Mouse (Mus musculus) adrenal gland, adult 18-20 months (tissue): ENCODE measurements around the gene Rpl3. TPM values are rescaled to one million over a fixed set of nuclear protein-coding genes. Genes with fewer than 3 reads are reported as not detected.

Experiments
- DNase-seq, 2 experiments: peaks; one replicate each; pipeline ENCODE4 v3.0.0; 2021 to 2022; ENCODE audit warnings: low spot score in 2 of 2
- total RNA-seq, 2 experiments: library from RNA; stranded (reverse); gene quantifications; 1 replicate in 1 of 2; 2 replicates in 1 of 2; pipeline ENCODE4 v1.2.3; 2021

Rpl3 gene
- total RNA-seq, 2 experiments from 2014 or later, result 584 to 618 TPM

- DNase-seq, result no peak
Measured at GRCm38 (mm10) chr15:80115866-80116794, 24.5 kb upstream of the Rpl3 start.

- no peak for DNase-seq
Measured at GRCm38 (mm10) chr15:80115256-80115655, 23.6 kb upstream of the Rpl3 start.

GRCm38 (mm10) chr15:80114414-80114813, 22.7 kb upstream of the Rpl3 start:
- DNase-seq, result no peak

- DNase-seq, result no peak
Measured at GRCm38 (mm10) chr15:80112499-80112898, 20.8 kb upstream of the Rpl3 start.

GRCm38 (mm10) chr15:80111436-80111835, 19.8 kb upstream of the Rpl3 start:
- no peak for DNase-seq

- no peak for DNase-seq
Measured at GRCm38 (mm10) chr15:80107575-80107974, 15.9 kb upstream of the Rpl3 start.

GRCm38 (mm10) chr15:80107143-80107542, 15.5 kb upstream of the Rpl3 start:
- DNase-seq, result no peak

GRCm38 (mm10) chr15:80105490-80106410, 14.1 kb upstream of the Rpl3 start:
- DNase-seq, result no peak

- no peak for DNase-seq
Measured at GRCm38 (mm10) chr15:80102495-80102894, 10.8 kb upstream of the Rpl3 start.

GRCm38 (mm10) chr15:80101503-80101902, 9.8 kb upstream of the Rpl3 start:
- DNase-seq, result no peak

- DNase-seq, result no peak
Measured at GRCm38 (mm10) chr15:80100871-80101270, 9.2 kb upstream of the Rpl3 start.

- no peak for DNase-seq
Measured at GRCm38 (mm10) chr15:80100196-80100595, 8.5 kb upstream of the Rpl3 start.

- no peak for DNase-seq
Measured at GRCm38 (mm10) chr15:80099477-80099876, 7.8 kb upstream of the Rpl3 start.

- no peak for DNase-seq
Measured at GRCm38 (mm10) chr15:80098809-80099208, 7.1 kb upstream of the Rpl3 start.

- DNase-seq, result no peak
Measured at GRCm38 (mm10) chr15:80097999-80098461, 6.4 kb upstream of the Rpl3 start.

GRCm38 (mm10) chr15:80096946-80097881, 5.5 kb upstream of the Rpl3 start:
- peak in 1 of 2 experiments; percentile 50 for DNase-seq

- no peak for DNase-seq
Measured at GRCm38 (mm10) chr15:80096406-80096805, 4.7 kb upstream of the Rpl3 start.

- no peak for DNase-seq
Measured at GRCm38 (mm10) chr15:80095596-80095995, 3.9 kb upstream of the Rpl3 start.

- no peak for DNase-seq
Measured at GRCm38 (mm10) chr15:80094201-80094600, 2.5 kb upstream of the Rpl3 start.

- DNase-seq, result no peak
Measured at GRCm38 (mm10) chr15:80092599-80092998, 931 bp upstream of the Rpl3 start.
